Mouse (Mus musculus) olfactory bulb, adult 2 months (tissue): ENCODE measurements at regions not wholly inside any gene's neighbourhood (a gene's known extent, or its start where the extent isn't known, plus 50 kb on each side); places are given as distances from the start of the nearest gene placed in this dataset.

Experiments
- H3K27ac ChIP-seq: fragments of 200-500 bp; 2 replicates; pipeline ENCODE4 v1.5.1; 2012; ENCODE audit warnings: low read depth, low read length; ENCODE audit not compliant: insufficient read depth
- H3K4me1 ChIP-seq: fragments of 200-500 bp; 2 replicates; pipeline ENCODE4 v1.6.1; 2012; ENCODE audit warnings: low read length; ENCODE audit not compliant: control insufficient read depth, insufficient read depth
- H3K4me3 ChIP-seq: fragments of 200-500 bp; 2 replicates; pipeline ENCODE4 v1.5.1; 2012; ENCODE audit warnings: mild to moderate bottlenecking, low read depth, low read length, moderate library complexity; ENCODE audit not compliant: insufficient read depth
- CTCF ChIP-seq: fragments of 200-500 bp; IDR thresholded peaks from 2 replicates; pipeline ENCODE4 v1.5.1; 2012; ENCODE audit warnings: low read depth, mild to moderate bottlenecking, low read length, moderate library complexity; ENCODE audit not compliant: insufficient read depth
- POLR2A ChIP-seq: fragments of 200-500 bp; IDR thresholded peaks from 2 replicates; pipeline ENCODE4 v1.6.1; 2012; ENCODE audit warnings: mild to moderate bottlenecking, low read depth, low read length, moderate library complexity; ENCODE audit not compliant: insufficient read depth
- WGBS: fragments of 180-500 bp; shearing (Covaris S2); methylation state at CpG from one replicate; pipeline ENCODE4 v1.1.7; 2018; 5-methylcytosine and 5-hydroxymethylcytosine counted together

DNA sequence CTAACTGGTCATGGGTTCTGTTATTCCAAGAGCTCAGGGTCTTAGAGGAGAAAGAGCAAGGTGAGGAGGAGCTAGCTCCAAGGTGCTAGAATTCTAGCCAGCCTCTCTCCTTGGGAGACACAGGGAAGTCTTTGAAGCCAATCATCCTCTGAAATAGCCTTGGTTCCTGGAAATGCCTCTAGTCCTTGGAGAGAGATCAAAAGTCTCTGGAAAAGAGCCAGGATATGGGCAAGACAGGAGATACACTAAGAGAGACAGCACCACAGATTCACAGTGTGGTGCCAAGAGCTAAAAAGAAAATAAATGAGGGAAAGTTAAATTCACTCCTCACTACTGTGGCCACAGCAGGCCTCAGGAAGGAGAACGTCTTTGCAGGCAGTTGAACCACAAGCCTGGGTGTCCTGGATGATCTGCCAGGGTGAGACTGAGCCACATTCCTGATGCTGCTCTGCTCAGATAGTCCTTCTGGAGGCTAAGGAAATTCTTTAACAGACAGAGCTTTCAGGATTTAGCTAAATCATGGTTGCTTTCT lies 589.6 kb downstream of the Insc start:
- no peaks in the 10 kb centered on the region for H3K4me1 ChIP-seq
- 80% methylated on average over 1 of the region's 1 CpGs for whole genome bisulfite sequencing
- no peak overlapping the region for H3K4me3 ChIP-seq
- no peak overlapping the region for H3K27ac ChIP-seq
- no peak for TF ChIP-seq CTCF
- TF ChIP-seq POLR2A = no peak

DNA sequence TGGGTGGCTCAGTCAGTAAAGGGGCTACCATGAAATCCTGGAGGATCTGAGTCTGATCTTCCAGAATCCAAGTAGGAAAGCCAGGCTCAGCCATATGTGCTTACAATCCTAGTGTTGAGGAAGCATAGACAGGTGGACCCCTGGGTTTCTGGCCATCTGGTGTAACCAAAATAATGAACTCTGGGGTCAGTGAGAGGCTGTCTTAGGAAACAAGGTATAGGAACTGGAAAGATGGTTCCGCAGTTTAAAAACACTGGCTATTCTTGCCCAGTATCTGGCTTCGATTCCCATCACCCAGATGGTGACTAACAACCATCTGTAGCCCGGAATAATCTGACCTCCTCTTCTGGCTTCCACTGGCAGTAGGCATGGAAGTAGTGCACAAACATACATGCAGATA lies 591.6 kb downstream of the Insc start:
- Histone ChIP-seq H3K4me3 (no peak overlapping the region), H3K4me1 (peaks cover under 1% of the 10 kb centered on the region; the same call in 1 of the 2 replicates), H3K27ac (no peak overlapping the region)
- 96% methylated on average over 3 of the region's 3 CpGs for WGBS
- TF ChIP-seq CTCF (no peak), POLR2A (no peak)

DNA sequence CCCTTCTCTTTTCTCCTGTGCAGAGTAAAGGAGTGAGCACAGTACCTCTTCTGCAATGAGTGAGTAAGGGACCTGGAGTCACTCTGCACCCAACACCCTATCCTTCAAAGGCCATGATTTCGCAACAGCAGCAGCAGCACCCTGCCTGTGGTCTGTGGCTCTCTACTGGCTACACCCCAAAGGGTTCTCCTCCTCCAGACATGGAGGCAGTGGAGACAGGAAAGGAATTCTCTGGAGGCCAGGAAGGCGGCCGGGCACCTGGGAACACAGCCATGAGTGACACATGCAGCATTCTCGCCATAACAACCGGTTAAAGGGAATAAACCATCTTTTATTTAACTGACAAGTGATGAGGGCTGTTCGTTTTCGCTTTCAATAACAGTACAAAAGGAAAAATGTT lies 596.7 kb downstream of the Insc start:
- WGBS = 67% methylated on average over 7 of the region's 7 CpGs

DNA sequence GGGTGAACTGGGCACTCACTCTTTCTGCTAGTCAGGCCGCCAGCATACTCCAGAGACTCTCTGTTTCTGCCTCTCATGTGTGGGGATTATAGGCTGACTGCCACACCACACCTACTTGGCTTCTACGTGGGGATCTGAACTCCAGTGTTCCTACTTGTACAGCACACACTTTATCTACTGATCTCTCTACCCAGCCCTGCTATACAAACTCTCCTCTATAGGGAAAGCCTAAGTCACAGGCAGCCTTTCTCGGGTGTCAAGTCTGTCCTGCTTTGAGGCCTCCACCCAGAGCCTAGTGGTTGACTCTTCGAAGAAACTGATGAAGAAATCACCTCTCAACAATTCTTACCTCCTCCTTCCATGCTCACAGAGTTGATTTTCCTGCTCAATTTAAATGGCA lies 597.5 kb downstream of the Insc start:
- Histone ChIP-seq H3K4me1 (peaks cover 3% of the 10 kb centered on the region; the same call in 1 of the 2 replicates), H3K27ac (no peak overlapping the region), H3K4me3 (no peak overlapping the region)
- WGBS = 88% methylated on average over 4 of the region's 4 CpGs
- TF ChIP-seq CTCF = no peak
- TF ChIP-seq POLR2A = no peak

More for the DNA sequence above, 596.7 kb downstream of the Insc start:
- TF ChIP-seq POLR2A = no peak
- TF ChIP-seq CTCF = no peak
- H3K27ac ChIP-seq = no peak overlapping the region
- H3K4me3 ChIP-seq = no peak overlapping the region
- H3K4me1 ChIP-seq = peaks cover 3% of the 10 kb centered on the region; the same call in 1 of the 2 replicates

GRCm38 (mm10) chr7:115345749-115346148 lies 602.3 kb downstream of the Insc start:
- no peak overlapping the region for H3K4me3 ChIP-seq
- H3K4me1 ChIP-seq = no peaks in the 10 kb centered on the region
- TF ChIP-seq CTCF (no peak), POLR2A (no peak)
- 92% methylated on average over 3 of the region's 3 CpGs for WGBS
- H3K27ac ChIP-seq = no peak overlapping the region

- Histone ChIP-seq H3K4me1 (no peaks in the 10 kb centered on the region), H3K27ac (no peak overlapping the region), H3K4me3 (no peak overlapping the region)
- WGBS = 84% methylated on average over 6 of the region's 6 CpGs
- TF ChIP-seq CTCF (no peak), POLR2A (no peak)
These were observed 615.2 kb downstream of the Insc start for GRCm38 (mm10) chr7:115358711-115359110.

- 81% methylated on average over 3 of the region's 3 CpGs for WGBS
- Histone ChIP-seq H3K4me3 (no peak overlapping the region), H3K27ac (no peak overlapping the region), H3K4me1 (no peaks in the 10 kb centered on the region)
- TF ChIP-seq POLR2A = no peak
- no peak for TF ChIP-seq CTCF
These were observed 616.6 kb downstream of the Insc start for GRCm38 (mm10) chr7:115360142-115360541.

DNA sequence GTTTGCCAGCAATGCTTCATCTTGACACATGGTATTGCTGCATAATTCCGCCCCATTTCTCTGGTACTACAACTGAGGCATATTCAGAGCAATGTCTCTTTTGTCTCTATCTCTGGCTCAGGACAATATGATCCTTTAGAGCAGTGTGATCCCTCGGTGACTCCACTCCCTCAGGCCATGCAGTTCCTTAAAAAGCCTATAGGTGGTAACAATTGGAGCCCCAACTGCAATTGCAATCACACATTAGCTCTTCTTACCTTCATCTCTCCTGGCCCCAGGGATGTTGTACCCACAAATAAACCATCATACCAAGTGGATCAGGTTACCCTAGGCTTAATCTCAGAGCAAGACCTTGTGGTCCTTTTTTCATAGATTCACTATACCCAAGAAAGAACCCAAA lies 618.6 kb downstream of the Insc start:
- 89% methylated on average over 2 of the region's 2 CpGs for WGBS
- Histone ChIP-seq H3K27ac (no peak overlapping the region), H3K4me3 (no peak overlapping the region), H3K4me1 (no peaks in the 10 kb centered on the region)
- TF ChIP-seq POLR2A (no peak), CTCF (no peak)

GRCm38 (mm10) chr7:115366910-115367309 lies 623.4 kb downstream of the Insc start:
- TF ChIP-seq POLR2A = no peak
- peak; percentile 53; the same call in 1 of the 2 replicates for TF ChIP-seq CTCF
- H3K27ac ChIP-seq = no peak overlapping the region
- H3K4me3 ChIP-seq = no peak overlapping the region
- WGBS = 65% methylated on average over 5 of the region's 5 CpGs
- H3K4me1 ChIP-seq = no peaks in the 10 kb centered on the region

GRCm38 (mm10) chr7:115371143-115371542 lies 627.6 kb downstream of the Insc start:
- no peaks in the 10 kb centered on the region for H3K4me1 ChIP-seq
- TF ChIP-seq POLR2A = no peak
- no peak for TF ChIP-seq CTCF
- no peak overlapping the region for H3K4me3 ChIP-seq
- H3K27ac ChIP-seq = no peak overlapping the region
- WGBS = 64% methylated on average over 9 of the region's 9 CpGs
